Mouse (Mus musculus): ENCODE measurements around the gene Nrxn1. TPM values are rescaled to one million over a fixed set of nuclear protein-coding genes. Genes with fewer than 3 reads are reported as not detected.

The Nrxn1 gene
- total and polyA plus RNA-seq, 3 experiments, result not detected

GRCm38 (mm10) chr17:90780481-90780880 lies 312.4 kb downstream of the Nrxn1 start:
- H3K4me2 ChIP-seq (ENCODE audit: insufficient read depth, low read depth, poor library complexity, severe bottlenecking), result no peak overlapping the region
- H3K9me3 ChIP-seq (replicated peaks; ENCODE audit: low read length), result peaks cover 19% of the 10 kb centered on the region
- H3K36me3 ChIP-seq (replicated peaks in 1 of 2; ENCODE audit: control insufficient read depth in 1 of 2, insufficient read depth in 1 of 2, low read length in 1 of 2), result no peaks in the 10 kb centered on the region
- H3K4me1 ChIP-seq (ENCODE audit: control insufficient read depth in 1 of 2, insufficient read depth in 2 of 2), result no peaks in the 10 kb centered on the region
- dilution Hi-C loops (cut with MboI; ENCODE audit: extremely low pct_ligation_motif_present, extremely low pct_unique_long_range_greater_than_20kb, low sequenced_read_pairs) (no loop called here), in situ Hi-C loops (cut with MboI; ENCODE audit: low pct_ligation_motif_present, low pct_unique_long_range_greater_than_20kb, low sequenced_read_pairs) (no loop called here)
- H3K27ac ChIP-seq (ENCODE audit: insufficient read depth, low read depth), result no peak overlapping the region
- no peaks in the 10 kb centered on the region for H3K27me3 ChIP-seq (replicated peaks)
- no peak overlapping the region for H3K9ac ChIP-seq (ENCODE audit: insufficient read depth, low read depth)
- TF ChIP-seq ETS1 (conservative IDR thresholded peaks at IDR 0.05; ENCODE audit: low read depth, low read length) (no peak), RCOR1 (conservative IDR thresholded peaks at IDR 0.05; ENCODE audit: low read depth, low read length) (no peak), CTCF (conservative IDR thresholded peaks at IDR 0.05 in 1 of 2, IDR thresholded peaks at IDR 0.05 in 1 of 2; ENCODE audit: low read depth in 2 of 2, low read length in 2 of 2) (no peak), NELFE (IDR thresholded peaks at IDR 0.05; ENCODE audit: low read depth, low read length) (no peak), KAT2A (IDR thresholded peaks at IDR 0.05; ENCODE audit: insufficient replicate concordance, low read length) (no peak), IRF4 (IDR thresholded peaks at IDR 0.05; ENCODE audit: low read depth, low read length) (no peak), BHLHE40 (IDR thresholded peaks at IDR 0.05; ENCODE audit: low read depth, low read length) (no peak), E2F4 (IDR thresholded peaks at IDR 0.05; ENCODE audit: insufficient replicate concordance, low read depth, low read length) (no peak), ZC3H11A (IDR thresholded peaks at IDR 0.05; ENCODE audit: low read depth, low read length) (no peak), SMC3 (IDR thresholded peaks at IDR 0.05; ENCODE audit: low read depth, low read length) (no peak), MYC (IDR thresholded peaks at IDR 0.05; ENCODE audit: low read depth, low read length) (no peak), EP300 (IDR thresholded peaks at IDR 0.05; ENCODE audit: low read length) (no peak), ZKSCAN1 (IDR thresholded peaks at IDR 0.05; ENCODE audit: borderline replicate concordance, low read depth, low read length) (no peak), RAD21 (IDR thresholded peaks at IDR 0.05; ENCODE audit: low read depth, low read length) (no peak), ELF1 (IDR thresholded peaks at IDR 0.05; ENCODE audit: low read depth, low read length) (no peak), JUN (IDR thresholded peaks at IDR 0.05; ENCODE audit: insufficient read depth, low read depth, low read length) (no peak), USF2 (conservative IDR thresholded peaks at IDR 0.05; ENCODE audit: low read depth, low read length) (no peak)
- DNase-seq (ENCODE audit: extremely low read depth), result no peak
- no peaks in the 10 kb centered on the region for H3K79me2 ChIP-seq (replicated peaks; ENCODE audit: control insufficient read depth, extremely low read depth, insufficient read depth, poor library complexity, severe bottlenecking)
- H3K4me3 ChIP-seq (replicated peaks in 1 of 3; ENCODE audit: low read depth in 2 of 3, low read length in 2 of 3, poor library complexity in 1 of 3), result no peak overlapping the region

- dilution Hi-C loops (cut with MboI; ENCODE audit: extremely low pct_ligation_motif_present, extremely low pct_unique_long_range_greater_than_20kb, low sequenced_read_pairs), result no loop called here
Measured at GRCm38 (mm10) chr17:90775397-90775796, 317.5 kb downstream of the Nrxn1 start.

More at GRCm38 (mm10) chr17:90775397-90775796, 317.5 kb downstream of the Nrxn1 start:
- no peaks in the 10 kb centered on the region for H3K36me3 ChIP-seq (replicated peaks in 1 of 2; ENCODE audit: control insufficient read depth in 1 of 2, insufficient read depth in 1 of 2, low read length in 1 of 2)
- no peaks in the 10 kb centered on the region for H3K27me3 ChIP-seq (replicated peaks)
- TF ChIP-seq EP300 (IDR thresholded peaks at IDR 0.05; ENCODE audit: low read length) (no peak), JUND (conservative IDR thresholded peaks at IDR 0.05; ENCODE audit: low read depth, low read length) (no peak), MXI1 (IDR thresholded peaks at IDR 0.05; ENCODE audit: low read depth, low read length) (no peak), ZMIZ1 (IDR thresholded peaks at IDR 0.05; ENCODE audit: low read depth, low read length) (no peak), USF2 (conservative IDR thresholded peaks at IDR 0.05; ENCODE audit: low read depth, low read length) (no peak), ZKSCAN1 (IDR thresholded peaks at IDR 0.05; ENCODE audit: borderline replicate concordance, low read depth, low read length) (no peak), MAFK (IDR thresholded peaks at IDR 0.05; ENCODE audit: insufficient replicate concordance, low read length) (no peak), ELF1 (IDR thresholded peaks at IDR 0.05; ENCODE audit: low read depth, low read length) (no peak), IRF4 (IDR thresholded peaks at IDR 0.05; ENCODE audit: low read depth, low read length) (no peak), HCFC1 (IDR thresholded peaks at IDR 0.05; ENCODE audit: low read depth, low read length) (no peak), PAX5 (IDR thresholded peaks at IDR 0.05; ENCODE audit: low read length) (no peak), ZC3H11A (IDR thresholded peaks at IDR 0.05; ENCODE audit: low read depth, low read length) (no peak), MAZ (IDR thresholded peaks at IDR 0.05; ENCODE audit: low read depth, low read length) (no peak), CTCF (conservative IDR thresholded peaks at IDR 0.05 in 1 of 2, IDR thresholded peaks at IDR 0.05 in 1 of 2; ENCODE audit: low read depth in 2 of 2, low read length in 2 of 2) (no peak), E2F4 (IDR thresholded peaks at IDR 0.05; ENCODE audit: insufficient replicate concordance, low read depth, low read length) (no peak), TCF12 (IDR thresholded peaks at IDR 0.05; ENCODE audit: low read depth, low read length) (no peak)
- in situ Hi-C loops (cut with MboI; ENCODE audit: low pct_ligation_motif_present, low pct_unique_long_range_greater_than_20kb, low sequenced_read_pairs), result no loop called here
- H3K4me1 ChIP-seq (ENCODE audit: control insufficient read depth in 1 of 2, insufficient read depth in 2 of 2), result no peaks in the 10 kb centered on the region
- no peak overlapping the region for H3K9ac ChIP-seq (ENCODE audit: insufficient read depth, low read depth)
- no peak overlapping the region for H3K4me2 ChIP-seq (ENCODE audit: insufficient read depth, low read depth, poor library complexity, severe bottlenecking)
- no peak for DNase-seq (ENCODE audit: extremely low read depth)
- H3K27ac ChIP-seq (ENCODE audit: insufficient read depth, low read depth), result no peak overlapping the region
- no peaks in the 10 kb centered on the region for H3K79me2 ChIP-seq (replicated peaks; ENCODE audit: control insufficient read depth, extremely low read depth, insufficient read depth, poor library complexity, severe bottlenecking)
- H3K9me3 ChIP-seq (replicated peaks; ENCODE audit: low read length), result peaks cover 17% of the 10 kb centered on the region
- H3K4me3 ChIP-seq (replicated peaks in 1 of 3; ENCODE audit: low read depth in 2 of 3, low read length in 2 of 3, poor library complexity in 1 of 3), result no peak overlapping the region
